In genomic region chr8:121949222-121949800, GRCm38 (mm10) we compare ENCODE assay signal across 8 mouse cellular contexts. TPM values are rescaled to one million over a fixed set of nuclear protein-coding genes. Genes with fewer than 3 reads are reported as not detected.
DNase-seq lines count a peak whose midpoint lies in the region; ATAC-seq and TF ChIP-seq lines count a peak whose summit lies in the region.

Gene Banp (plus strand): TSS chr8:121949750.

- H3K36me3 ChIP-seq in thymus, adult 2 months (ENCODE audit: control insufficient read depth, insufficient read depth, low read length), result no peaks in the 10 kb centered on the region
- peaks cover 16% of the 10 kb centered on the region for H3K36me3 ChIP-seq in limb, embryonic 13.5 days
- H3K36me3 ChIP-seq in stomach, embryonic 15.5 days, result no peaks in the 10 kb centered on the region

- no peak for DNase-seq in frontal cortex, adult 2 months (ENCODE audit: extremely low spot score in 1 of 2, low spot score in 1 of 2)
- DNase-seq in frontal cortex, postnatal 10 days (ENCODE audit: low spot score in 2 of 2), result no peak
- no peak for DNase-seq in thymus, adult 2 months
- DNase-seq in thymus, postnatal 4 days, result no peak
- DNase-seq in heart, postnatal 14 days, result no peak
- DNase-seq in urinary bladder, postnatal 14 days (ENCODE audit: low spot score), result no peak

- H3K9me3 ChIP-seq in limb, embryonic 13.5 days, result no peaks in the 10 kb centered on the region
- H3K9me3 ChIP-seq in stomach, embryonic 15.5 days, result no peaks in the 10 kb centered on the region

- H3K9ac ChIP-seq in limb, embryonic 13.5 days, result peak within 1 kb of the TSS; percentile 99
- peak within 1 kb of the TSS; percentile 93 for H3K9ac ChIP-seq in stomach, embryonic 15.5 days

- TF ChIP-seq POLR2A in thymus, adult 2 months (IDR thresholded peaks at IDR 0.05; ENCODE audit: control insufficient read depth, extremely low read depth, insufficient read depth, low read length, poor library complexity), result no peak

- peak within 1 kb of the TSS; percentile 92 for H3K4me2 ChIP-seq in limb, embryonic 13.5 days (replicated peaks)
- peak within 1 kb of the TSS; percentile 82 for H3K4me2 ChIP-seq in stomach, embryonic 15.5 days

- TF ChIP-seq CTCF in thymus, adult 2 months (IDR thresholded peaks at IDR 0.05; ENCODE audit: borderline replicate concordance, control insufficient read depth, extremely low read depth, insufficient read depth, low read length, poor library complexity), result no peak

- 49% methylated on average over 6 of the region's 6 CpGs for WGBS in thymus, adult 2 months
- WGBS in limb, embryonic 13.5 days, result 61% methylated on average over 6 of the region's 6 CpGs
- 56% methylated on average over 6 of the region's 6 CpGs for WGBS in stomach, embryonic 15.5 days

- peak within 1 kb of the TSS; percentile 71 for H3K27ac ChIP-seq in thymus, adult 2 months (ENCODE audit: control insufficient read depth, insufficient read depth, low read length)
- peak within 1 kb of the TSS; percentile 93 for H3K27ac ChIP-seq in limb, embryonic 13.5 days
- peak within 1 kb of the TSS; percentile 97 for H3K27ac ChIP-seq in stomach, embryonic 15.5 days

- intact Hi-C loops in heart, postnatal 14 days (cut with DNase I), result no loop called here

- peak within 1 kb of the TSS; percentile 78 for H3K4me3 ChIP-seq in thymus, adult 2 months (ENCODE audit: control insufficient read depth, insufficient read depth, low read length)
- peak within 1 kb of the TSS; percentile 96 for H3K4me3 ChIP-seq in limb, embryonic 13.5 days
- peak within 1 kb of the TSS; percentile 85 for H3K4me3 ChIP-seq in stomach, embryonic 15.5 days (replicated peaks)

- peaks cover 34% of the 10 kb centered on the region for H3K4me1 ChIP-seq in thymus, adult 2 months (replicated peaks; ENCODE audit: control insufficient read depth, insufficient read depth, low read length)
- peaks cover 56% of the 10 kb centered on the region for H3K4me1 ChIP-seq in limb, embryonic 13.5 days
- H3K4me1 ChIP-seq in stomach, embryonic 15.5 days, result peaks cover 36% of the 10 kb centered on the region

- no peaks in the 10 kb centered on the region for H3K27me3 ChIP-seq in thymus, adult 2 months (ENCODE audit: control insufficient read depth, insufficient read depth, low read length)
- no peaks in the 10 kb centered on the region for H3K27me3 ChIP-seq in limb, embryonic 13.5 days
- no peaks in the 10 kb centered on the region for H3K27me3 ChIP-seq in stomach, embryonic 15.5 days (replicated peaks)

- no peak for ATAC-seq in limb, embryonic 13.5 days (ENCODE audit: low FRiP score, low read depth)
- ATAC-seq in stomach, embryonic 15.5 days (ENCODE audit: insufficient read depth, low FRiP score, low read depth), result no peak

RNA-seq across cellular contexts. Expression of gene Banp, which starts in this region (rescaled TPM):
- 69.6 and 81.2 TPM in 2 replicates for polyA plus RNA-seq in frontal cortex, adult 2 months (2012; rRNA removed)
- polyA plus RNA-seq in thymus, adult 2 months (2012; rRNA removed), result 151 and 153 TPM in 2 replicates
- 10 to 100 TPM; 16.0 to 24.5 TPM for total RNA-seq in heart, postnatal 14 days (2021)
- polyA plus RNA-seq in limb, embryonic 13.5 days (2015; fragmentation: Nextera tagmentation; extraction: Ambion mirVana), result 42.0 and 53.6 TPM in 2 replicates
- 35.6 and 36.3 TPM in 2 replicates for polyA plus RNA-seq in stomach, embryonic 15.5 days (2015; fragmentation: Nextera tagmentation; extraction: Ambion mirVana)
